Mouse (Mus musculus) adrenal gland, postnatal 25 days (tissue): Measurements from ENCODE around the gene Hs1bp3. TPM values are rescaled to one million over a fixed set of nuclear protein-coding genes. Genes with fewer than 3 reads are reported as not detected.

Source experiments
- DNase-seq: peaks from one replicate; pipeline ENCODE4 v3.0.0; 2021; ENCODE audit warnings: mixed read lengths
- total RNA-seq: library from RNA; stranded (reverse); gene quantifications from 2 replicates; pipeline ENCODE4 v1.2.3, GENCODE M21; 2021

Hs1bp3 gene
- total RNA-seq, 1 experiment from 2014 or later: 22.3 TPM

DNA sequence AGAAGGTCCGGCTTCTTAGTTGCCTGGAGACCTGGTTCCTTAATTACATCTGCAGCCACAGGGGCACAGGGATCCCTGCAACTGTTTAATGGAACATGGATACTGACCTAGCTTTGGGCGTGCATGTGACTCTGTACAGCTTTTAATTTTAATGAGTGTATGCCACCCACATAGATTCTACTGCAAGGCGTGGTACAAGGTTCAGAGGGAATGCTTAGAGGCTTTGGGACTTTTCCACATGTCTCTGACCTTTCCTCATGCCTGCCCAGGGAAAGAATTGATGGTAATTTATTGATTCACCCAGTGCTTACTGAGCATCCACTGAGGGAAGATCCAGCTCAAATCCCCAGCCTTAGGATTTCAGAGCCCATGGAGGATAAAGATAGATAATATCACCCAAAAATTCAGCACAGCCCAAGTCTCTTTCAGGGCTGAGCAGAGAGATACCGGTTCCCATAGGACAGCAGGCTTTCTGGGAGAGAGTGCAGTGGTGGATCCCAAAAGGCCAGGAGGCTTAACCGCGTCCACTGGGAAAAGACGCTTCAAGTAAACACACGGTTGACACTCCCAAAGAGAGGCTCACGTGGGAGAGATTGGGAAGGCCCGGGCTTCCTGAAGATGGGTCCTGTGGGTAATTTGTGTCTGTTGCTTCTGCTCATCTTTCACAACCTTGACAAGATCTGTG is 23.5 kb downstream of the Hs1bp3 start:
- DNase-seq: no peak

DNA sequence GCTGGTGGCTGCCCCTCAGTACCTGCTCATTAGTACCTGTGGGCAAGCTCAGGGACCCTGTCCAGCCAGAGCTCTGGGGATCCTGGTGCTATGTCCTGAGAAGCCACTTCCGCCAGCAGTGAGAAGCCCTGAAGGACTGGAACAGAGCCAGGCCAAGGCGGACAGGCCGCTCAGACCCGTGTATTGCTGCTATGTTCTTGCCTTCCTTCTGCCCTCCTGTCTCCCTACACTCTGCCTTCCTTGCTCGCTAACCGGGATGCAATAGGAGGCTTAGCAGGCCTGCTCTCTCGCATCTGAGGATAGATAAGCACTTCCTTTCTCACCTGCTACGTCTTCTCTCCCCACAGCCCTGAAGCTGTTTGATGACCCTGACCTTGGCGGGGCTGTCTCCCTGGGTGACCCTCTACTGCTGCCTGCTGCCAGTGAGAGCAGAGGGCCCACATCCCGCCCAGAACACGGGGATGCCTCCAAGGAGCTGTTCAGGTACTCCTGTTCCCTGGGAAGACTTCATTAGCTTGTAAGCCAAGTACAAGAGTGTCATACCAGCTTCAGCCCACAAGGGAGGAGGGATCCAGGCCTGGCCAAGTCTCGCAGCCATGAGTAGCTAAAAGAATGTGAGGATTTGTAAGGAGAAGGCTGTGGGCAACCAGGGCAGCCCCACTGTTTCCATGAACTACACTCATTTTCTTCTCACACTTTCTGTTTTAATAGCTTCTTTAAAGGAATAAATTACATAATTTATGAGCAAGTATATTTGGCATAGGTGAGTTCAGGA is 24.2 kb downstream of the Hs1bp3 start:
- DNase-seq: peak; percentile 34

DNA sequence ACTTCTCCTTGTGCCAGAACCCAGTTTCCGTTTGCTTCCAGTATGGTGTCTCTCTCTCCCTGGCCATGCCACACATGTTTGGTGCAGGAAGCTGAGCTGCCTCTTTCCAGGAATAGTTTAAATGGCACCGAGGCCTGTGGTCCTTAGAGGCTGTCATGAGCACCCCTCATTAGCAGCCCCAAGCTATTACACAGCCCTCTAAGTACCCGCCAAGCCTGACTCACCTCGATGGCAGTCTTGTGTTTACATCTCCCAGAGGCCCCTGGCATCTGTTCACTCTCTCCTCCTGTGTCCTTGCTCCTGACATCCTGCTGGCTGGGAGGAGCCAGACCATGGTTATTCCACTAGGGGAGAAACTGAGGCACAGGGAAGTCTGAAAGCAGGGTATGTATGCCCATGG is 25.3 kb downstream of the Hs1bp3 start:
- DNase-seq: no peak

DNA sequence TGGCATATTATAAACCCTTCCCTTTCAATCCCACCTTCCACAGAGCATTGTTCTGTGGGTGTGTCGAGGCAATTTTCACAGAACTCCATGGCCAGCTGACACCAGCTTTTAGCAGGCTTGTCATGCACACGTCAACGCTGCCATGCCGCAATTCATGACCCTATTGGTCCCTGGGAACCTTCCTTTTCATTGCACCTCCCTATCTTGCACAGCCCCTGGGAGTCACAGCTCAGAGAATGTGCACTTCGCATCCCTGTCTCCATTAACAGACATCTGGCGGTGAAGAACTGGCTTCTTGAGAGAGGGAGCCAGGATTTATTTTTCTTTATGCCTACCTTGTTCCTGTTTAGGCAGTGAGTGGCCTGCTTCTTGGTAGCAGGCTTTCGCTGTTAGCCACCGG is 25.7 kb downstream of the Hs1bp3 start:
- DNase-seq: no peak

DNA sequence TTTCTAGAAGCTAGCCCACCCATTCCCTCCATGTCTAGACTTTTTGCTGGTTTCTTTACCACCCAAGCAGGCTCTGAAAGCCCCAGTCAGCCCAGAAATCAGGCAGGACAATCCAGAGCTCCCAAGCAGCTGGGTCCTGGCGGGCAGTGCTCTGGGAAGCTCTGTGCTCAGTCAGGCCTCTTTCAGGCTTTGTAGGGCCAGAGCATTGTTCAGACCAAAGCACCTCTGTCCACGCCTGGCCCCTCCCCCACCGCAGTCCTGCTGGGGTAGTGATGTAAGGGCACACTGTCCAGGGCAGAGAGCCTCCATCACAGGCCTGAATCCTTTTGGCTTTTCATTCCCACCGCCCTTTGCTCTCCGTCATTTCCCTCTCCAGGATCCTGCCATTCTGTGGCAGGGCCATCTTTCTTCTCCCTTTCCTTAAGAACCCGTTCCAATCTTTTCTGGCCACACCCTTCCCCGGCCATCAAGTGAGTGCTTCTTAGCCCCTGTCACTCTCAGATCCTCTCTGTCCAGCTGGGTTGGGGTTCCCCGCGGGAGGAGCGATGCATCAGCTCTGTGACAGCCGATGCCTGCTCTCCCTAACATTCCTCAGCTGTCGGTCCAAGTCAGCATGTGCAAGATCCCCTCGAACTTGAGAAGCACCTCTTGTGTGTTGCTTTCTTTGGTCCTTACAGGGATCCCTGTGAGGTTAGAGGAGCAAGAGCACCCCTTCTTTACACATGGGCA is 26.5 kb downstream of the Hs1bp3 start:
- DNase-seq: no peak

DNA sequence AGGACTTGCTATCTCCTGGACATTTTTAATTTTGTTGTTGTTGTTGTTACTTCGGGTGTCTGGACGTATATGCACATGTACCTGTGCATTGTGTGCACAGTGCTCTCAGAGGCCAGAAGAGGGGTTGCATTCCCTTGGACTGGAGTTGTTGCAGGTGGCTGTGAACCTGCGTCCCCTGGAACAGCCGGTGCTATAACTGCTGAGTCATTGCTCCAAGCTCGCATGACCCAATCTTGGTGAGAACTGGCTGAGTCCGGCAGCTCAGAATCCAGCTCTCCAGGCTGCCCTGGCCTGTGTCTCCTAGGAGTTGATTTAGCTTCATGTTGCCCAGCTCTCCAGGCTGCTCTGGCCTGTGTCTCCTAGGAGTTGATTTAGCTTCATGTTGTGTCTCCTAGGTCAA is 27.8 kb downstream of the Hs1bp3 start:
- DNase-seq: no peak

DNA sequence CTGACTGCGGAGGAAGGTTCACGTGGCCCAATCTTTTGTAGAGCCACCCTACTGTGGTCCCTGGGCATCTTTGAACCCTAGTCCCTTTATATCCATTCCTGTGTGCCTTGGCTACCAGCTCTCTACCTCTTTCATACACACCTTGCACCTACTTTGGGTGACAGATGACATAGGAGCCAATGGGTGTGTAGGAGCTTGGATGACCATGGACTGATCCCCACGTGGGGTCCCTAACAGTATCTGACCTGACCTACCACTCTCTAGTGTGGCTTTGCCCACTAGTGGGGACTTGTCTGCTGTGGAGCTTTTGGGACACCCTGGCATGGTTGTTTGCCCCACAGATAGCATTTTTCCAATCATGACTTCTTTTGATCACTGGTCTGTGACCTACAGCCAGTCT is 30.1 kb downstream of the Hs1bp3 start:
- DNase-seq: no peak

DNA sequence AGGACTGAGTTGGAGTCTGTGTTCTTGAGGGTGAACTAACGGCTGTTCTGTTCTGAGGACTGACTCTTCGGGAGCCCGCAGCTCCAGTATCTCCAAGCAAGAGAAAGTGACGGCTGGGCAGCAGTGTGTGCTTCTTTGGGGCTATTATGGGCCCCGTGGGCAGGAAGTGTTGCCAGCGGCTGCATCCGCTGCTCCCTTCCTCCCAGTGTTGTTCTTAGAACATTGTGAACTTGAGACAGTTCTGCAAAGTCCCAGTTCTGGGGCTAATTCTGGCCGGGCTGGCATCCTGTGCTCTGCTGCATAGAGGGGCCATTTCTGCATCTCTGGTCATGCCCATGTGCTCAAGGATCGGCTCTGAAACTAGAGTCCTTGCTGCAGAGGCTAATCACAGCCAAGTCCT is 31.7 kb downstream of the Hs1bp3 start:
- DNase-seq: no peak

DNA sequence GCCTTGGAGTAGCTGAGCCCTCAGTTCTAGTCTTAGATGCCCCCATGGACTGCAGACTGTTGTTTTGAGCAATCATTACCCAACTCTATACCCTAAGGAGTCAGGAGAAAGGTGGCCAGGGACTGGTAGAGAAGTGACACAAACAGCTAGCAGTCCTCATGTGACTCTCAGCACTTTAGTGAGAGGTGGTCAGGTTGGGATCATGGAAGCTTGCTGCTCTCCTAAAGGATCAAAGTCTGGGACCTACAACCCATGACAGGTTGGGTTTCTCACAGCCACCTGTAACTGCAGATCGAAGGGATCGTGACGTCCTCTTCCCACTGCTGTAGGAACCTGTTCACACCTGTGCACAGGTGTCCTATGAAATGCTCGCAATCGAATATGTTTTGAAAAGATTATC is 32.3 kb downstream of the Hs1bp3 start:
- DNase-seq: no peak

DNA sequence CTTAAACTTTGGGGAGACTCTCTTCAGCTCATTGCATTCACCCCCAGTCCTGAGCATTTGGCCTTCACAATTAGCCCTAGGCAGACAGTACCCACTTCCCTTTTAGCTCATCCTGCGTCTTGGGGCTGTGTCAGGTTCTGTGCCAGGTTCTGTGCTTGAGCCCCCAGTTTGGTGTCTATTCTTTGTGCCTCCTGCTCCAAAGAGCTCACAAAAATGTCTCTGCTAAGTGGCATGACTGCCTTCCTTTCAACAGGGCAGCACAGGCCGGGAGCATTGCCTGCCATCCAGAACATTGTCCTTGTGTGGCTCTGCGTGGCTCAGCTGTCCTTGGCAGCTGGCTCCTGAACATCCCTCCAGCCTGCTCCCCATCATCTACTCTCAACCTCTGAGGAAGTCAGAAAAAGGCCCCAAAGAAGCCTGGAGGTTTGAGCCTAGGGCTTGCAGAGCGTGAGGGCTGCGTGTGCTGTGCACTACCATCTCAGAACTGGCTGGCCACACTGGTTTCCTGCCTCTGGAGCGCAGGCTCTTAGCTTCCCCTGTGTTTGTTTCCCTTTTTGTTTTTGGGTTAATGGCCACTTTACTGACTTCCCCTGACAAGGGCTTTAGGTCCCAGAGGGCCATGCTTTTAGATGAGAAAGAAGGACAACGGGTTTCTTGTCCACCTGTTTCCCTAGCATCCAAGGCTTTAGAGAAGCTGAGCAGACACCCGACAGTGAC is 34.7 kb downstream of the Hs1bp3 start:
- DNase-seq: no peak

DNA sequence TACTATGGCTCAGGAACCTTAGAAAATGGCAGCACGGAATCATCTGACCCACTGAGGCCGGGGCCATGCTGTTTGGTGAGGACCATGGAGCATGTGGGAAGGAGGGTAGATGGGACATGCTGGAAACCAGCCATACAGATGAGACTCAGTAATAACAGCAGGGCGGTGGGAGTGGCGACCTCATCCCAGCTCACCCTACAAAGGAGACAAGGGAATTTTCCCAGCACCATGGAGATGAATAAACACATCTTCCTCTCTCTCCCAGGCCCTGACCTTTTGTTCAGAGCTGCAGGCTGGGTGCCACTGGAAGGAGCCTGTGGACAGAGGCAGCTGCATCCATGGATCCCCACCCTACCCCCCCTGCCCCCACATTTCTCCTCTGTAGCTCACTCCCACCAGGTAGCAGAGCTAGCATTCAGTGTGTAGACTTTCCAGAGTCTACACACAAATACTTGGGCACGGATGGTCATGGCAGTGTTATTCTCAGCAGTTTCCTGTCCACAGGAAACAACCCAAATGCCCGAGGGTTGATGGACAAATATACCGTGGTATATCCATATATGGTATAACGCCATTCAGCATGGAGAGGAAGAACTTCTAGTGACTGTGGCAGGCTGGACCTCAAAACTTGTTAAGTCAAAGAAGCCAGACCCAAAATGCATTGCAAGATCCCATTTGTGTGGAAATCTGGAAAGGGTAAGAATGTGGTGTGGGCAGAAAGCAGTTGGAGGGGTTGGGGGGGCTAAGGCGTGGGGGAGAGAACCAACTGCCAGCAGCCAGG is 35.7 kb downstream of the Hs1bp3 start:
- DNase-seq: no peak

DNA sequence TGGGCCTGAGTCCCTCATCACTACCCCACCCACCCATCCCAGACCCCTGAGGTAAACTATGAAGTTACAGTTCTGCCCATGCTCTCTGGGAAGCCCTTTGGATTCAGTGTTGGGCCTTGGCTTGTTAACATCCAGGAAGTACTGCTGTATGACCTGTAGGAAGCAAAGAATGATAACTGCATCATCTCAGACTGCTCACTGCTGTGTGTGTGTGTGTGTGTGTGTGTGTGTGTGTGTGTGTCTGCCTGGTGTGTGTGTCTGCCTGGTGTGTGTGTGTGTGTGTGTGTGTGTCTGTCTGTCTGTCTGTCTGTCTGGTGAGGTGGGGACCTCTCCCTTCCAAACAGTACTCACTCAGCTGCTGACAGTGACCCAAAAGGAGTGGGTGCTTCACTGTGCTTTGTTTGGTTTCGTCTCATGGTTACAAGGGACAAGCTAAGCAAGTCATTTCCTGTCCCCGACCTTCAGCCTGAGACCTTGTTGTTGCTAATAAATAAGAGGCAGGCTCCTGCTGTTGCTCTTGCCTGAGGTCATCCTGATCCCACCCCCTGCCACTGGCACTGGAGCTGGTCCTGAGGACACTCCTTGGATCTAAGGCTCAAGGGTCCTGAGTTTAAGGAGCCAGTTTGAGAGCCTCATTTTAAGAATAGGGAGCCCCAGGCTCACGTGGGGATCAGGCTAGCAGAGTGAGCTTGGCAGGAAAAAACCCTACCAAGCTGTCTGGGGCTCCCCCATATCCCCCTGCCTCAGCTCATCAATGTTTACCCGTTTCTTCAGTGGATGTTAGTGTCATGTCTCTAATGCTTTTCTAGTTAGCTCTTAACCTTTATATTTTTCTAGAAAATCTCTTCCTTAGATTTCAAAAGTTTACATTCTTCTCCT is 38.0 kb downstream of the Hs1bp3 start:
- peak; percentile 64 for DNase-seq

DNA sequence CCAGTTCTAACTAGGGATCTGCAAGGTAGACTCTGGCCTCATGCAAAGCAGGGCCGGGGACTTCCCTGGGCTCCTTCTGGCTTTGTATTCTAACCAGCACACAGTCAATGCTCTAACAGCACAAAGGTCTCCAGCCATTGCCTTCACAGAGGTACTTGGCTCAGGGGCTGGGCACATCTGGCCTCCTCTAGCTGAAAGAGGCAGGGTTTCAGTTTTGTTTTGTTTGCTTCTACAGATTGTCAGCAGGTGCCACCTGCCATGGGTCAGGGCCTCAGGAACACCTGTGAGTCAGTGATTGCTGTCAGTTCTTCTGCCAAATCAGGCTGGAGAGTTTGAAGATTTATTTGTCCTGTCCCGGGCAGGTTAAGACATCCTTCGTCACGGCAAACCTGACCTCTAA is 39.8 kb downstream of the Hs1bp3 start:
- DNase-seq: no peak

DNA sequence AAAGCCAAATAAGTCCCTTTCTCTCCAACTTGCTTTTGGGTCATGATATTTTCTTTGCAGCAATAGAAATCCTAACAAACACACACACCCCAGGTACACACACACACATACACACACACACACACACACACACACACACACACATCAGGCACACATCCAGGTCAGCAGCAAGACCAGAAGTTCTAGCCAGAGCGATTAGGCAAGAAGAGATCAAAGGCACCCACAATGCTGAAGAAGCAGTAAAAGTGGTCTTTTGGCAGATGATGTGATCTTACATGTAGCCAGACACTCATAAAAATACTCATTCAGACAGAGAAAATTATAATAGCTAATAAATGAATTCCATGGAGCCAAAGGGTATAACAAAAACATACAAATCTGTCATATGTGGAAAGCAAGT is 41.0 kb downstream of the Hs1bp3 start:
- no peak for DNase-seq

DNA sequence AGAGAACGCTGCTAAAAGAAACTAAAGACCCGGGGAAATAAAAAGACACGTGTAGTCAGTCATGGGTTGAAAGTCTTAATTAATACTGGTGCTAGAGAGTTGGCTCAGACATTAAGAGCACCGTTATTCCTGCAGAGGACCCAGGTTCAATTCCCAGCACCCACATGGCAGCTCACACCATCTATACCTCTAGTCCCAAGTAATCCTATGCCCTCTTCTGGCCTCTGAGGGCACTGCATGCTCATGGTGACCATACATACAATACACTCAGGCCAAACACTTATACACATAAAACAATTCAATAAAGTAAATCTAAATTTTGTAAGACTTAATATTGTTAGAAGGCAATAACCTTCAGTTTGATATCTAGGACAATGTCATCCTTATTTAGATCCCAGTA is 41.8 kb downstream of the Hs1bp3 start:
- no peak for DNase-seq

DNA sequence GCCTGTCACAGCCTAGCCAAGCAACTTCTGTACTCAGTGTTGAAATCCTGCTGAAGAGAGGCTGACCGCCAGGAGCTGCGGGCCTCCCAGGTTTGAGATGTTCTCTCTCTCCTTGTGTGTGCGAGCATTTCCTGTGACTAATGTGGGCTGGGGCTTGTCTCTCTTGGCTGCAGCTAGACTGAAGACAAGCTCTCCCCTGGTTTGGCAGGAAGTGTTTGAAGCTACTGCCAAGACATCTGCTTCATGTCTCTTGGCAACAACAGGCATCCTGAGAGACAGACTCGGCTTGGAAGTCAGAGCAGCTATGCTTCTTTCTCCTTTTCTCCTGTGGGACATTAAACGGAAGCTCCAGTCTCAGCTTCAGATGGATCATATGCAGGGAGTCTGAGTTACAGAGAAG is 44.2 kb downstream of the Hs1bp3 start:
- DNase-seq: peak; percentile 49

DNA sequence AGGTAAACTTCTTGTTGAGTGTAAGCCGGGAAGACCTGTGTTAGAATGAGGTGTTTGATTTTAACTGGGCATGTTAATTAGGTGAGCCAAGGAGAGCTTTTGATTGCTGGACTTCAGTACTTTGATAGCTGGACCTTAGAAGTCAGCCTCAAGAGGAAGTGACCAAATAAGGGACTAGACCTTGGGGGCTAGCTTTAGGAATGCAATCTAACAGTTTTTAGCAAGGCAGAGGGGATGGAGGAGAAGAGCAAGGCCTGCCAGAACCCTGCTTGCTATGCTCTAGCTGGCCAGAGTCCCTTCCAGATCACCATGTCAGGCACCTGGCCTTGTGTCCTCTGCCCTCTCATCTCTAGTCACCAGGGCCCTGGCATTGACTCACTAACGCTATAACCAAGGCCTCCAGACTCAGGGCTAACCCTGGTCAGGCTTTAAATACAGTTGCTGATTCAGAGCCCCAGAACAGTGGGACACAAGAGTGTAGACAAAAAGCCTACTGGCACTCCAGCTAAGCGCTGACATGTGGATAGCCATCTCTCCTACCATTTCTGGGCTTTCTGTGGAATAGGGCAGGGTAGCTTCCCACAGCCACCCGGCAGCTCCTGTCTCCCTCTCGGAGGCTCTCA is 45.2 kb downstream of the Hs1bp3 start:
- peak; percentile 52 for DNase-seq

DNA sequence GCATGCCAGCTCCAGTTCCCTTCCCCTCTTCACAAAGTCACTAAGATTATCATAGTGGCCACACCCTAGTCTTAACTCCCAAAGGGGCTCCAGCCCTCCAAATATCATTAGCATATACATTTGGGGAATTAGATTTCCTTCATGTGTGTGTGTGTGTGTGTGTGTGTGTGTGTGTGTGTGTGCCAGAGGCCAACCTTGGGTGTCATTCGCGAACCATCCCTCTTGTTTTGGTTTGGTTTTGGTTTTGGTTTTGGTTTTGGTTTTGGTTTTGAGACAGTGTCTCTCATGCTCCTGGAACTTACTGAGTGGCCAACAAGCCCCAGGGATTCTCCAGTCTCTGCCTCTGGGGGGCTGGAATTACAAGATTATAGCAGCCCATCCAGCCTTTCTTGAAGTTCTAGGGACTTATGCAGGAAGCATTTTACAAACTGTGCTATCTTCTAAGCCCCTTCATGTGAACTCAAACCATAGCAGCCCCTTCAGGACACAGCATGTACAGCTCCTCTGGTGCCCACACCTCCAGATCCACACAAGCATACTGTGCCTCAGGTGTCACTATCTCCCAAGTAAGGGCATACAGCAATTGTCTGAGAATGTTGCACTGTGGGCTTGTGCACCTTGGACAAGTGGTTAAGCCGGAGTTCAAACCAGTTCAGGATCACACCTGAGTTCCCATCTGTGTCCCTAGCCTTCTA is 46.3 kb downstream of the Hs1bp3 start:
- DNase-seq: no peak

DNA sequence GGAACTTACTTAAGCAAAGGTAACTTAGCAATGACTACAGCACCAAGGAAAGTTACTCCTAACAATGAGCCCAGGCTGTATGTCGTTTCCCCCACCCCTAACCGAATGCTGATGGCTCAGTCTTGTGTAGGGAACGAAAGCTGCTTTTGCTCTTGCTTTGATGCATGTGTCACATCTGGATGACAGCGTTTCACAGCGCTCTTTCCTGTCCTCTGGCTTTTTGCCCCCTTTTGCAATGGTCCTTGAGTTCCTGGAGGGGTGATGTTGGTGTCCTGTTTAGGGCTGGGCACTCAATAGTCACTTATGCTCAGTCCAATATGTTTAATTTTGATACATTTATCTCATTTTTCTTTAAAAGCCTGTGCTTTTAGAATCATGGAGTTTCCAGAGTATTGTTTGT is 48.6 kb downstream of the Hs1bp3 start:
- DNase-seq: no peak

DNA sequence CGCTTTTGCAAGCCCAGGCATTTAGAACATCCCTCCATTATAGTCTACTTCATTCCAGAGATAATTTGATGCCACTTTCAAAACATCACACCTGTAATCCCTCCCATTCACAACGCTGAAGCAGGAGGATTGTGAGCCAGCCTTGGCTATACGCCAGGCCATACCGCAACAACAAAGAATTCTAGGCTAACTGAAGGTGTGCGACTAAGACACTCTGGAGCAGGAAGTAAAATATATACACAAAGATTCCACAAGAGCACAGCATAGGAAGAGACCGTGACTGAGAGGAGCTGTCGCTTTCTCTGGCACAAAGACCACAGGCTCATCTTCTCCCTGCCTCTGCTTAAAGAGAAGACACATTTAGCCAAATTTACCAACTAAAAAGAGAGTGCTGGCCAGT is 49.2 kb downstream of the Hs1bp3 start:
- no peak for DNase-seq
